11 mouse cellular contexts compared by ENCODE assay signal in genomic region chr5:116444517-116444916, GRCm38 (mm10). TPM values are rescaled to one million over a fixed set of nuclear protein-coding genes. Genes with fewer than 3 reads are reported as not detected.
DNase-seq lines count a peak whose midpoint lies in the region; ATAC-seq and TF ChIP-seq lines count a peak whose summit lies in the region.
"Had no signal": no experiment of that assay in that cellular context is flagged by ENCODE, and none has a peak within 500 bp of the region (broad histone marks: within the 10 kb centered on the region; RNA-seq: fewer than 3 reads in every experiment).

No protein-coding gene starts in this region.

- peaks cover 93% of the 10 kb centered on the region for H3K4me1 ChIP-seq in E14TG2a.4 (replicated peaks; ENCODE audit: low read depth, low read length)
- H3K4me1 ChIP-seq in embryonic facial prominence, embryonic 10.5 days, result peaks cover 18% of the 10 kb centered on the region

- peak; percentile 55 for DNase-seq in cerebellum, adult 11-12 months
- peak; percentile 26 to 29 for DNase-seq in layer of hippocampus, postnatal 36 days
- DNase-seq in layer of hippocampus, adult 11-12 months (ENCODE audit: low spot score), result no peak
- DNase-seq in embryonic facial prominence, embryonic 10.5 days (ENCODE audit: low spot score), result peak; percentile 52
- no peak for DNase-seq in adrenal gland, postnatal 36 days
- DNase-seq: kidney, postnatal 14 days; thymus, postnatal 14 days had no signal

- TF ChIP-seq CTCF in E14TG2a.4 (conservative IDR thresholded peaks at IDR 0.05; ENCODE audit: low read length), result peak; percentile 73

- H3K27me3 ChIP-seq in E14TG2a.4 (ENCODE audit: insufficient read depth, low read length), result no peaks in the 10 kb centered on the region
- peaks cover 62% of the 10 kb centered on the region for H3K27me3 ChIP-seq in embryonic facial prominence, embryonic 10.5 days (replicated peaks; ENCODE audit: low read depth, poor library complexity, severe bottlenecking)

- H3K27ac ChIP-seq in embryonic facial prominence, embryonic 10.5 days (replicated peaks), result no peak overlapping the region
- H3K27ac ChIP-seq: macrophage had no signal

- ATAC-seq in cerebellum, adult (ENCODE audit: insufficient number of reproducible peaks, low FRiP score, low TSS enrichment), result no peak
- no peak for ATAC-seq in activated CD4-positive, CD25-positive, alpha-beta regulatory T cell, adult 4 months

- 59% methylated on average over 27 of the region's 27 CpGs for WGBS in embryonic facial prominence, embryonic 10.5 days

- no peaks in the 10 kb centered on the region for H3K9me3 ChIP-seq in E14TG2a.4 (ENCODE audit: low read length)
- no peaks in the 10 kb centered on the region for H3K9me3 ChIP-seq in embryonic facial prominence, embryonic 10.5 days

- peak overlapping the region; percentile 65 for H3K4me3 ChIP-seq in E14TG2a.4 (replicated peaks; ENCODE audit: low read length)
- no peak overlapping the region for H3K4me3 ChIP-seq in embryonic facial prominence, embryonic 10.5 days

- H3K36me3 ChIP-seq in E14TG2a.4 (ENCODE audit: insufficient read depth, low read length), result peaks cover 10% of the 10 kb centered on the region
- H3K36me3 ChIP-seq in embryonic facial prominence, embryonic 10.5 days (replicated peaks), result peaks cover 4% of the 10 kb centered on the region; the same call in 1 of the 2 replicates

RNA-seq across cellular contexts. Expression of gene Hspb8, which starts 21.9 kb away (rescaled TPM):
- total RNA-seq in layer of hippocampus, postnatal 36 days (2021), result 10 to 100 TPM in 1 of 2 experiments, 1 to 10 TPM in 1; 8.2 to 13.9 TPM
- polyA plus RNA-seq in embryonic facial prominence, embryonic 10.5 days (2016; fragmentation: Nextera tagmentation; extraction: Ambion mirVana), result 6.8 and 8.0 TPM in 2 replicates
- polyA plus RNA-seq in activated CD4-positive, CD25-positive, alpha-beta regulatory T cell, adult 4 months (2017; shearing (Covaris generic)), result not detected
- 100 to 1,000 TPM; 106 to 228 TPM for total RNA-seq in adrenal gland, postnatal 36 days (2021)

Comparison
In these comparisons a context has a peak if more than half of its experiments do, and no peak if none do; other contexts are left out.
1. DNase-seq: peak in cerebellum, adult 11-12 months (single experiment), layer of hippocampus, postnatal 36 days (2 of 2) and embryonic facial prominence, embryonic 10.5 days (single experiment); none in layer of hippocampus, adult 11-12 months (single experiment) and adrenal gland, postnatal 36 days (0 of 2).
2. RNA of gene Hspb8, which starts 21.9 kb away (total RNA-seq): 106 to 228 TPM in adrenal gland, postnatal 36 days; 8.2 to 13.9 TPM in layer of hippocampus, postnatal 36 days; every median in the first group is over 4 times any median in the second.